Mouse (Mus musculus) v-Abl transformed pro-B cells (cell line): Measurements from ENCODE around the gene Slc22a2.

ENCODE experiments used
- in situ Hi-C, 2 experiments: fragments of 400-800 bp; cut with MboI; formaldehyde crosslinking; loops; one replicate each; pipeline ENCODE4 v1.15.1; 2025; ENCODE audit not compliant: unreplicated experiment in 2 of 2

Slc22a2 gene

GRCm38 (mm10) chr17:12630976-12631730, 47.2 kb downstream of the Slc22a2 start:
- in situ Hi-C loops = no loop called here

DNA sequence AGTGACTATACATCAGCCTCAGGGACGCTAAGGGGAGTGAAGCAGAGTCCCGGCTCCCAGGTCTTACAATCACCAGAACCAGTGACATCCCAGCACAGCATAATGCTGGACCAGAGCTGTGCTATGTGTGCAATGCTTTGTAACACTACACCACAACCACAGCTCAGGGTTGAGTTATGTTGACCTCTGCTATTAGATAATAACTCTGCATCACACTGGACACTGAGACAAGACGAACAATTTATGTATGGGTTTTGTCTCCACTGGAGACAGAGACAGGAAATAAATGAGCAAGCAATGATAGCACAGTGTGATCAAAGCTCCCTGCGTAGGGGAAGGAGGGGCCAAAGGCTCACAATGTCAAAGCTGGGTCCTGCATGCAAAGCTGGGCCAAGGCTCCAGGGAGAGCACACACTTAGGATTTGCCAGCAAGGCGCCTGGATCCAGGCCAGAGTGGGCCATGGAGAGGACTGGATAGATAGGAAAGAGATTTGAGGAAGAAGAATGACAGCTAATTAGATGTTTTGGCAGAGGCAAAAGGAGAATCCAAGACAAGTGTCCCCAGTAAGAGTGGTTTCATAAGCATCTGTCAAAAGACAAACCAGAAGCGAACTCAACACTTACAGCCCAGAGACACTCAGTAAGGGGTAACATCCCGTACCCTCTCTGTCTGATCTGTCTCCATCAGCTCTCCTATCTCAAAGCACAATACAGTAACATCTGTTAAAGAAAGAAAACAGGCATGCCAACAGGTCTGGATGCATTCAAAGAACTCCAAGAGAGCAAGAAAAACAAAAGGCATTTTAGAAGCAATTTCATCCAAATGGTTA, 48.1 kb downstream of the Slc22a2 start:
- in situ Hi-C loops = no loop called here

DNA sequence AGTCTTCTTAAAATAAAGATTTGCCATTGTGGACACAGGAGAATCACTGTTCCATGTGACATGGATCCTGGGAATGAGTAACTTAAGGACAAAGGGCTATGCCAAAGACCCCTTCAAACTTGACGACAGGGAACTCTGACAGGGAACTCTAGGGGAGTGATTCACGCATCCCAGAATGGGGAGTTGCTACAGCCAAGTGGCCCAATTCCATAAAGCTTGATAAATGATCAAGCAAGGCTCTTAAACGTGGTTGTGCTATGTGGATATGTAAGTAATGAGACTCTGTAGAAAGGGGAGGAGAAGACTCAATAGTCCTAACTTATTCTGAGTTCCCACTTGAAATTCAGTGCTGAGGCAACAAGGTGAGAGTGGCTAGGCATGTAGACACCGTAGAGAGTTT, 50.9 kb downstream of the Slc22a2 start:
- in situ Hi-C loops = no loop called here

GRCm38 (mm10) chr17:12639585-12639984, 55.7 kb downstream of the Slc22a2 start:
- in situ Hi-C loops = no loop called here

DNA sequence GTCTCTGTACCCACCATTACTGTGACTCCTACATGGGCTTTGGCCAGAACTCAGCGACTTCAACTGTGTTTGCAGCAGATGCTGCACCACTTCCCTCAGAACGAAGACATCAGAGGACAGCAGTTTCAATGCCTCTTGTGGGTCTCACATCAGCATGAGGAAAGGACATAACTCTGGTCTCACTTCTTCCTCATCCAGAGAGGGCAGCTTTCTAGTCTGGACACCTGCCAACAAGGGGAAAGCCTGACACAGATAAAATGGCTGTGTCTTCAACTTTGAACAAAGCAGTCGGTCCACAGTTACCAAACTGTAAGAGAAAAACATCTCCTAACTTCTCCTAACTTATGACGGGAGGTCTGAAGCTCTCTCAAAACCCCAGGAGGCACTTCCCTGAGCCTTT, 57.2 kb downstream of the Slc22a2 start:
- in situ Hi-C loops = no loop called here

DNA sequence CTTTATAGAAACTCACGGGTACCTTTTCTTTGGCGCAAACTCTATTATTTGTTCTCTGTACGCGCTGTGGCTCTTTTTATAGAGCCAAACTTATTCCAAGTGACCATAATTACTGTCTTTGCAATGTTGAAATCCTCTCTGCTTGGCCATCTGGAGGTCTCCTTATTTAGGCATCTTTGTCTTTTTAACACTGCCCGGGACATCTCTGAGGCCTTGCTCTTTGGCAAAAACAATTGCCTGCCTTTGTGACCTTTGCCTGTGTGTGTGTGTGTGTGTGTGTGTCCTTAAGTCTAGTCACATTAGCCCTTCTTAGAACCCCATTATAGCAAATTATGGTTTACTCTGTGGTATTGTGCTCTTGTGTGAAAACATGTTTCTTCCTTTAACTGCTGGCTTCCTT, 61.5 kb downstream of the Slc22a2 start:
- in situ Hi-C loops = no loop called here

- in situ Hi-C loops = loop anchor here (10.0 to 25.0 kb wide), 5 partner anchors 238 to 618 kb away; no protein-coding TSS in a partner anchor
Measured at GRCm38 (mm10) chr17:12652604-12653003, 68.7 kb downstream of the Slc22a2 start.

- in situ Hi-C loops = loop anchor here (10.0 to 25.0 kb wide), 5 partner anchors 239 to 619 kb away; no protein-coding TSS in a partner anchor
Measured at GRCm38 (mm10) chr17:12654061-12654460, 70.1 kb downstream of the Slc22a2 start.

DNA sequence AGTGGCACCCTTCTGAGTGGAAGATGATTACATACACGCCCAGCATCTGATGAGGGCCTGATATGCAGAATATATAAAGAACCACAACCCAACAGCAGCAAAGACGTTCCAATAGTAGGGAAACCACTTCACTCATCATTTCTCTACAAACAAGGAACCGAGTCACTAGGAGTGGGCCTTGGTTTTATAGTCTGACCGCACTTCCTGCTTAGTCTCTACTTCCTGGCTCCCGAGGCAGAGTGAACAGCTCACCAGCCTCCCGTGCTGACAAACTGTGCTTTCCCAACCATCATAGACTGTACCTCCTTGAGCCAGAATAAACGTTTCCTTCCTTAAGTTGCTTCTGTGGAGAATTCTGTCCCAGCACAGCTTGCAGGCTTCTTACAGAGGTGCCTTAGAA, 71.9 kb downstream of the Slc22a2 start:
- in situ Hi-C loops = loop anchor here (10.0 to 25.0 kb wide), 5 partner anchors 241 to 621 kb away; no protein-coding TSS in a partner anchor

- in situ Hi-C loops = loop anchor here (10.0 to 25.0 kb wide), 5 partner anchors 244 to 624 kb away; no protein-coding TSS in a partner anchor
Measured at GRCm38 (mm10) chr17:12658784-12659183, 74.9 kb downstream of the Slc22a2 start.

GRCm38 (mm10) chr17:12659233-12659632, 75.3 kb downstream of the Slc22a2 start:
- in situ Hi-C loops = loop anchor here (10.0 to 25.0 kb wide), 5 partner anchors 244 to 624 kb away; no protein-coding TSS in a partner anchor

- in situ Hi-C loops = loop anchor here (25.0 kb wide), 3 partner anchors 248 to 623 kb away; no protein-coding TSS in a partner anchor
Measured at GRCm38 (mm10) chr17:12660572-12661260, 76.8 kb downstream of the Slc22a2 start.

DNA sequence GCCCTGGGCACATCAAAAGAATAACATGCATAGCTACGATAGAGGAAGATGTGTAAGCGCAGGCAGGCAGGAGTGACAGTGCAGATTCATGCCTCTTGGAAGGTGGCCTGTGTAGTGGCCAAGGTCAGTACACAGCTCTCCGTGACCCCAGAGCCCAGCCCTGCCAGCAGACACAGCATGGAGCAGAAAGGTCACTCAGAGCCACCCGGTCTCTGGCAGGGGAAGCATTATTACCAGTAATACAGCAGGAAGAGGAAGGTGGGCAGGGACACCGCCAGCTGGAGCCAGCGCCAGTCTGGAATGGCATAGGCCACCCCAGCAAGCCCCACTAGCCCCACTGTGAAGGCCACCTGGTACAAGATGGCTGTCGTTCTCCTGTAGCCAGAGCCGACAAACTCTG, 80.2 kb downstream of the Slc22a2 start:
- in situ Hi-C loops = loop anchor here (25.0 kb wide), 3 partner anchors 252 to 627 kb away; no protein-coding TSS in a partner anchor

GRCm38 (mm10) chr17:12668478-12669362, 84.8 kb downstream of the Slc22a2 start:
- in situ Hi-C loops = loop anchor here (25.0 kb wide), 3 partner anchors 256 to 631 kb away; no protein-coding TSS in a partner anchor

DNA sequence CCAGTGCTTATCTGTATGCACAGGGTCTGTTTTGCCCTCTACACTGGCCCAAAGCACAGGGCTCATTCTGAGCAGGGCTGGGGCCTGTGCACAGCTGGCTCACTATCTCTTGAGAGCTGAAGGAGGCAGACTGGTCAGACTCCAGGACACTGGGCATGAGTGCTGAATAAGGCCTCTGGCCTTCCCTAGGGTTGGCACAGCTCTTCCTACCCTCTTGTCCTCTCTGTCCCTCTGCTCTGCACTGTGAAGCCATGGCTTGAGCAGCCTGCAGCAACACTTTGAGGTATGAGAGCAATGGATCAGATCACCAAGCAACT, 85.4 kb downstream of the Slc22a2 start:
- in situ Hi-C loops = loop anchor here (25.0 kb wide), 3 partner anchors 257 to 632 kb away; no protein-coding TSS in a partner anchor

DNA sequence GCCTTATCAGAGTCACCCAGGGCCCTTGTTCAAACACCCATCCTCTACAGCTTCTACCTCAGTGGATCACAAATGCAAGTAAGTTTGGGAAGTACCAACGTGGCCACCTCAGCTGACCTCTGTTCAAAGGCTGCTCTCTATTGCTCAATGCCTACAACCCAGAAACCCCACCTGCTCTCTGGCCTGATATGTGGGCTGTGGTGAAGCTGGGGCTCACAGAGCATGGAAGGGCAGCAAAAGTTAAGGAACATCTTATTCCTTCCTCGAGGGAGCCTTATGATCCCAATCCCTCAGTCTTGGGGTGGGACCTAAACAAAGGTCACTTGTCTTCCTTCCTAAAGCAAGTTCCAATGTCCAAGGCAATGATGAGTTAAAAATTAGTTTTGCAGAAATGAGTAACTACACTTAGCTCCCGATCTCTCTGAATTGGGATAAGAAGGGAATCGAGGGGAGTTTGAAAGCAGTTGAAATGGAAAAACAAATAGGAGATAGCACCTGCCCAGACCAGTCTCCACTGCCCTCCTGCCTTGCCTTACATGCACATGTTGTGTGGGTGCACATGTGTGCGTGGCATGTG, 87.2 kb downstream of the Slc22a2 start:
- in situ Hi-C loops = loop anchor here (25.0 kb wide), 3 partner anchors 259 to 634 kb away; no protein-coding TSS in a partner anchor

- in situ Hi-C loops = loop anchor here (25.0 kb wide), 3 partner anchors 260 to 635 kb away; no protein-coding TSS in a partner anchor
Measured at GRCm38 (mm10) chr17:12672285-12672790, 88.4 kb downstream of the Slc22a2 start.

- in situ Hi-C loops = loop anchor here (25.0 kb wide), 3 partner anchors 262 to 637 kb away; no protein-coding TSS in a partner anchor
Measured at GRCm38 (mm10) chr17:12673871-12674270, 89.9 kb downstream of the Slc22a2 start.

- in situ Hi-C loops = loop anchor here (25.0 kb wide), 3 partner anchors 263 to 638 kb away; no protein-coding TSS in a partner anchor
Measured at GRCm38 (mm10) chr17:12674980-12675379, 91.0 kb downstream of the Slc22a2 start.
